Mouse (Mus musculus): Measurements from ENCODE around the gene Prdm2. TPM values are rescaled to one million over a fixed set of nuclear protein-coding genes. Genes with fewer than 3 reads are reported as not detected.

The Prdm2 gene
- polyA plus RNA-seq, 1 experiment from 2014 or later = 10.0 TPM

DNA sequence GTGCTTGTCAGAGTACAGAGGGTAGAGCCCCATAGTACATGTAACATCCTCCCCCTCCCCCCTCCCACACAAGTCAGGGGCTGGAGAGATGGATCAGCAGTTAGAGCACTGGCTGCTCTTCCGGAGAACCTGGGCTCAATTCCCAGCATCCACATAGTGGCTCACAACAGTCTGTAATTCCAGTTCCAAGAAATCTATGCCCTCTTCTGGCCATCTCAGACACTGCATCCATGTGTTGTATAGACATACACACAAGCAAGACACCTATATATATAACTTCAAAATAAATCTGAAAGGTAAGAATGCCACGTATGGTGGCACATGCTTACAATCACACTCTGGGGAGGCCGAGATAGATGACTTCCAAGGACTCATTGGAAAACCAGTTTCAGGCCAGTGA, 122.2 kb downstream of the Prdm2 start:
- Histone ChIP-seq H3K9me3 (no peaks in the 10 kb centered on the region), H3K4me3 (replicated peaks) (no peak overlapping the region)
- 96% methylated on average over 3 of the region's 3 CpGs for WGBS

DNA sequence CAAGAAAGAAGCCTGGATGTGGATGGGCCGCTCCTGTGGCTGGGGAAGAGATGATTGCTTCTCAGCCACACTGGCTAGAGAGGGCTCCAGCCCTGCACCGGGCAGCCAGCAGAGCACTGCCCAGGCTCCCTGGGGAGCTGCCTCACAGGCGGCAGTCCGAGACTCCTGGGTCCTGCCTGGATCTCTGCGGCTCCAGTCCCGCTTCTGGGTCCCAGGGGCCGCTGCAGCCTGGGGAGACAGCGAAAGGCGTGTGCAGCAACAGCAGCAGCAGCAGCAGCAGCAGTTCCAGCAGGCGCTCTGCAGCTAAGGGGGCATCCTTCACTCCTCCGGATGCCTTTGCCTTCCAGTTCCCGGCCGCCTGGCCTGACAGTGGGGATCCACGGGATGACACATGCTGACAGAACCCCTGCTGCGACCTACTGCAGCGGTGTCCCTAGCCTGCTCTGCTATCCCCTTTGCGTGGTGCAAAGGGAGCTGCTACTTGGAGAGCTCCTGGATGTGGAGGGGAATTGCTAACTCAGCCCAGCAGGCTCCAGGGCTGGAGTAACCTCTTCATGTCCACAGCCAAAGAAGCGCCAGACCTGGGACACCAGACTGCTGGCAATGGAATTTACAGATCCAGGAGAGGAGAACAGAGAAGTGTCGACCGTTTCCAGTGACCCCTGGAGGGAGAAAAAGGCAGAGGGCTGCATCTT, 138.6 kb downstream of the Prdm2 start:
- H3K9me3 ChIP-seq = no peaks in the 10 kb centered on the region
- peaks cover 7% of the 10 kb centered on the region for H3K4me1 ChIP-seq (replicated peaks)
- no peak overlapping the region for H3K27ac ChIP-seq
- ATAC-seq = no peak
- no peak overlapping the region for H3K9ac ChIP-seq
- H3K36me3 ChIP-seq = no peaks in the 10 kb centered on the region
- peak overlapping the region; percentile 20 for H3K4me3 ChIP-seq (replicated peaks)
- peak overlapping the region; percentile 70 for H3K4me2 ChIP-seq (replicated peaks)
- WGBS = 5% methylated on average over 20 of the region's 20 CpGs
- 0 out of 2 replicates have a peak, but pooled peaks cover 4% of the 10 kb centered on the region for H3K27me3 ChIP-seq (replicated peaks)

More for the DNA sequence above, 122.2 kb downstream of the Prdm2 start:
- no peak for ATAC-seq
- Histone ChIP-seq H3K4me2 (replicated peaks) (no peak overlapping the region), H3K36me3 (no peaks in the 10 kb centered on the region), H3K27me3 (replicated peaks) (no peaks in the 10 kb centered on the region), H3K4me1 (replicated peaks) (no peaks in the 10 kb centered on the region), H3K27ac (no peak overlapping the region), H3K9ac (no peak overlapping the region)

DNA sequence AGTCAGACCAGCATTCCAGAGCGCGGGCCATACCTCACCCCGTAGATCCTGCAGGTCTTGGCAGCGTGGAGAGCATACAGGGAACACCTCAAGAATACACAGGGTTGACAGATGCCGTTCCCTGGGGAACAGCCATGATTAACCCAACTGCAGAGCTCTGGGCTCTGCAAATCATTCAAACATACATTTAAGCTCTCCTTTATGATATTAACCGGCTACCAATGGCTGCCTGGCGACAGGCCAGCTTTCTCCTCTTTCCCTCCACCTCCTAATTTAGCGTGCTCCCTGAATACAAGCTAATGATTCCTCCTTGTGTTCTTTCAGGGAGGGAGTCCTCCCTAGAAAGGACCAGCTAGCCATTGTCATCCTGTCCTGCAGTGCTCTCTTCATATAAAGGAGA, 141.0 kb downstream of the Prdm2 start:
- Histone ChIP-seq H3K9ac (no peak overlapping the region), H3K4me3 (replicated peaks) (no peak overlapping the region), H3K36me3 (no peaks in the 10 kb centered on the region), H3K4me1 (replicated peaks) (peaks cover 7% of the 10 kb centered on the region), H3K27me3 (replicated peaks) (0 out of 2 replicates have a peak, but pooled peaks cover 4% of the 10 kb centered on the region), H3K27ac (no peak overlapping the region), H3K4me2 (replicated peaks) (no peak overlapping the region), H3K9me3 (no peaks in the 10 kb centered on the region)
- WGBS = 48% methylated on average over 8 of the region's 8 CpGs
- no peak for ATAC-seq

DNA sequence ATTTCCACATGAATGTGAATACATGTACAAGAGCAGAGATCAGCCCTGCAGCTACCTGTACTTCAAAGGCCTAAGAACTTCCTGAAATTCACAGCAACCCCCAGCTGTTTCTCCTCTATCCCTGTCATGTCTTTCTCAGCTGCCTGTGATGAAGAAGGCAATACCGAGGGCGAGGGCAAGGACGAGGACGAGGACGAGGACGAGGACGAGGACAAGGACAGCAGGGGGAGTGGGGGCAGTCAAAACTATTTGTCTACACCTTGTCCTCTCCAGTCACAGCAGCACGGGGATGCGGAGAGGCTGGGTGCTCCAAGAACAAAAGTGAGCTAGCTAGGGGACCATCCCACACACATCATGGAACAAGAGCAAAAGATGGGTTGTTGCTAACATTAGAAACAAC, 145.8 kb downstream of the Prdm2 start:
- no peak overlapping the region for H3K27ac ChIP-seq
- no peaks in the 10 kb centered on the region for H3K36me3 ChIP-seq
- ATAC-seq = no peak
- H3K4me3 ChIP-seq (replicated peaks) = no peak overlapping the region
- no peak overlapping the region for H3K4me2 ChIP-seq (replicated peaks)
- H3K27me3 ChIP-seq (replicated peaks) = no peaks in the 10 kb centered on the region
- H3K9me3 ChIP-seq = no peaks in the 10 kb centered on the region
- H3K4me1 ChIP-seq (replicated peaks) = no peaks in the 10 kb centered on the region
- no peak overlapping the region for H3K9ac ChIP-seq
- 90% methylated on average over 9 of the region's 9 CpGs for WGBS

DNA sequence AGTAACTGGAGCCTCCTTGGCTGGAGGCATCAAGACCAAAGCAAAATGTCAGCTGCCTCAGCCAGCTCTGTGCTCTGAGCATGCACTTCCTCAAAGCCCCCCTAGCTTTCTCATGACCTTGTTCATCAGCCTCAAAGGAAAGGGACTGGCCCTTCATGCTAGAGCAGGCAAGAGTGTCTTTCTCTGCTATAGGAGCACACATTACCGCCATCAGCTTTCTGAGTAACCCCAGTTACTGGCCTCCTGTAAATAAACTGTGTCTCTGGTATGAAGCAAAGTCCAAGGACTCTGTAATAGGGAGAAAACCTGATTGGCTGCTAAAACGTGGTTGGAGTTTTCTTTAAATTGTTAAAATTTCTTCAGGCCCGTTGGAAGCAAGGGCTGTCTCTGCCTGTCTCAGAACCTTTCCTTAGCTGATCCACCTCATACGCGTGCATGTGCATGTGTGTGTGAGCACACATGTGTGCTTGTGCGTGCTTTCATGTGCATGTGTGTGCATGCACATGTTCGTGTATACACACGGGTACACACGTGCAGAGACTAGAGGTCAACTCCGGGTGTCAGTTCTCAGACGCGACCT, 153.9 kb downstream of the Prdm2 start:
- Histone ChIP-seq H3K4me2 (replicated peaks) (no peak overlapping the region), H3K4me3 (replicated peaks) (no peak overlapping the region), H3K27me3 (replicated peaks) (no peaks in the 10 kb centered on the region), H3K27ac (no peak overlapping the region), H3K9me3 (no peaks in the 10 kb centered on the region), H3K9ac (no peak overlapping the region), H3K36me3 (no peaks in the 10 kb centered on the region), H3K4me1 (replicated peaks) (0 out of 2 replicates have a peak, but pooled peaks cover 4% of the 10 kb centered on the region)
- 79% methylated on average over 12 of the region's 12 CpGs for WGBS
- no peak for ATAC-seq

Other genes starting within 250 kb of the Prdm2 start
- 24.8 and 27.5 TPM in 2 replicates for gene Pdpn, start 86.6 kb upstream of the Prdm2 start, polyA plus RNA-seq (2015; fragmentation: Nextera tagmentation; extraction: Ambion mirVana)
- gene Lrrc38, start 136.8 kb upstream of the Prdm2 start, polyA plus RNA-seq (2015; fragmentation: Nextera tagmentation; extraction: Ambion mirVana) = 0.06 TPM in 1 of 2 replicates, not detected in the other
- gene Pramel1, start 181.4 kb upstream of the Prdm2 start, polyA plus RNA-seq (2015; fragmentation: Nextera tagmentation; extraction: Ambion mirVana) = not detected in 2 replicates
- gene Pramef8, start 199.4 kb upstream of the Prdm2 start, polyA plus RNA-seq (2015; fragmentation: Nextera tagmentation; extraction: Ambion mirVana) = 13.2 and 15.1 TPM in 2 replicates
- gene Oog4, start 237.3 kb upstream of the Prdm2 start, polyA plus RNA-seq (2015; fragmentation: Nextera tagmentation; extraction: Ambion mirVana) = not detected in 2 replicates

All from intestine, embryonic 15.5 days (tissue).